Mouse (Mus musculus) hindbrain, embryonic 11.5 days (tissue): Measurements from ENCODE around the gene Irgm2. TPM values are rescaled to one million over a fixed set of nuclear protein-coding genes. Genes with fewer than 3 reads are reported as not detected.
A peak's percentile ranks its signal among the peaks of the same experiment; 100 is the strongest.
"Not testable (repeated sequence)": the region's sequence is repeated elsewhere in the genome, so short reads cannot be mapped to it uniquely, and the experiment has no call there.

Experiments
- ATAC-seq: fragments of 200-750 bp; cut with Nextera tagmentation; 2 replicates; pipeline ENCODE4 v1.8.0; 2017; ENCODE audit warnings: mild to moderate bottlenecking, moderate TSS enrichment, moderate library complexity; ENCODE audit not compliant: low FRiP score
- DNase-seq: peaks from one replicate; pipeline ENCODE4 v3.0.0-alpha.2; 2015; ENCODE audit warnings: low spot score
- H3K27ac ChIP-seq: fragments of 300-500 bp; sonication (generic); 2 replicates; pipeline ENCODE4 v1.5.1; 2014; ENCODE audit warnings: mild to moderate bottlenecking, low read depth, low read length
- H3K27me3 ChIP-seq: fragments of 300-500 bp; sonication (generic); 2 replicates; pipeline ENCODE4 v1.6.1; 2014; ENCODE audit warnings: mild to moderate bottlenecking, low read length, moderate library complexity, mixed read lengths; ENCODE audit not compliant: control insufficient read depth, insufficient read depth
- H3K36me3 ChIP-seq: fragments of 300-500 bp; sonication (generic); 2 replicates; pipeline ENCODE4 v1.6.1; 2014; ENCODE audit warnings: mild to moderate bottlenecking, low read length, moderate library complexity, mixed read lengths; ENCODE audit not compliant: control insufficient read depth, insufficient read depth
- H3K4me1 ChIP-seq: fragments of 300-500 bp; sonication (generic); replicated peaks from 2 replicates; pipeline ENCODE4 v1.6.1; 2014; ENCODE audit warnings: low read length, mixed read lengths; ENCODE audit not compliant: control insufficient read depth, insufficient read depth
- H3K4me2 ChIP-seq: fragments of 300-500 bp; sonication (generic); replicated peaks from 2 replicates; pipeline ENCODE4 v1.6.1; 2014; ENCODE audit warnings: mild to moderate bottlenecking, low read depth, low read length
- H3K4me3 ChIP-seq: fragments of 300-500 bp; sonication (generic); 2 replicates; pipeline ENCODE4 v1.5.1; 2014; ENCODE audit warnings: low read depth, low read length
- H3K9ac ChIP-seq: fragments of 300-500 bp; sonication (generic); 2 replicates; pipeline ENCODE4 v1.6.1; 2014; ENCODE audit warnings: low read depth, low read length
- H3K9me3 ChIP-seq: fragments of 300-500 bp; sonication (generic); 2 replicates; pipeline ENCODE4 v1.6.1; 2016; ENCODE audit warnings: low read length; ENCODE audit not compliant: control insufficient read depth
- WGBS: fragments of 180-500 bp; shearing (Covaris S2); extraction: QIAGEN DNeasy Blood & Tissue Kit; methylation state at CpG from one replicate; pipeline ENCODE4 v1.1.7; 2014; 5-methylcytosine and 5-hydroxymethylcytosine counted together
- polyA plus RNA-seq: library from polyadenylated mRNA; unstranded; fragments of >200 nt; fragmentation: Nextera tagmentation; extraction: Ambion mirVana; gene quantifications from 2 replicates; pipeline ENCODE4 v1.2.1, GENCODE M21; 2014

The Irgm2 gene
- polyA plus RNA-seq, 1 experiment from 2014 or later, result 1.3 TPM

- no peaks in the 10 kb centered on the region for H3K4me1 ChIP-seq
- ATAC-seq, result no peak
- H3K27me3 ChIP-seq, result no peaks in the 10 kb centered on the region
- no peaks in the 10 kb centered on the region for H3K9me3 ChIP-seq
- no peak for DNase-seq
- no peak overlapping the region for H3K4me2 ChIP-seq
- H3K27ac ChIP-seq, result no peak overlapping the region
- H3K4me3 ChIP-seq, result no peak overlapping the region
- WGBS, result 88% methylated on average over 12 of the region's 12 CpGs
- no peak overlapping the region for H3K9ac ChIP-seq
- H3K36me3 ChIP-seq, result no peaks in the 10 kb centered on the region
Observed at GRCm38 (mm10) chr11:58201052-58201451, 1.6 kb downstream of the Irgm2 start.

DNA sequence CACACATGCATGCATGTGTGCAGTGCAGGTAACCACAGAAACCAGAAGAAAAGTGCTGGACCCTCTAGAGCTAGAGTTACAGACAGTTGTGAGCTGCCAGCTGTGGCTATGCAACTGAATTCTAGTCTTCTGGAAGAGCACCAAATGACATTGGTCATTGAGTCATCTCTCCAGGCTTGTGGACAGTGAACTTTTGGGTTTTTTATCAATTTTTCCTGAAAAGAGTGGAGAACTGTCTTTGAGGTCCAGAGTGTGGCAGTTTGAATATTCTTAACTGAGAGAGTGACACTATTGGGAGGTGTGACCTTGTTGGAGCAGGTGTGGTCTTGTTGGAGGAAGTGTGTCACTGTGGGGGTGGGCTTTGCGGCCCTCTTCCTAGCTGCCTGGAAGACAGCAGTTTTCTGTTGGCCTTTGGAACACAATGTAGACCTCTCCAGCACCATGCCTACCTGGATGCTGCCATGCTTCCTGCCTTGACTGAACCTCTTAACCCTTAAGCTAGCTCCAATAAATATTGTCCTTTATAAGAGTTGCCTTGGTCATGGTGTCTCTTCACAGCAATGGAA is 11.0 kb downstream of the Irgm2 start:
- no peak for DNase-seq
- no peaks in the 10 kb centered on the region for H3K27me3 ChIP-seq
- no peaks in the 10 kb centered on the region for H3K9me3 ChIP-seq
- 78% methylated on average over 1 of the region's 1 CpGs for WGBS
- H3K36me3 ChIP-seq, result no peaks in the 10 kb centered on the region
- no peak overlapping the region for H3K4me2 ChIP-seq
- no peaks in the 10 kb centered on the region for H3K4me1 ChIP-seq
- H3K4me3 ChIP-seq, result no peak overlapping the region
- no peak overlapping the region for H3K27ac ChIP-seq
- H3K9ac ChIP-seq, result no peak overlapping the region
- no peak for ATAC-seq

DNA sequence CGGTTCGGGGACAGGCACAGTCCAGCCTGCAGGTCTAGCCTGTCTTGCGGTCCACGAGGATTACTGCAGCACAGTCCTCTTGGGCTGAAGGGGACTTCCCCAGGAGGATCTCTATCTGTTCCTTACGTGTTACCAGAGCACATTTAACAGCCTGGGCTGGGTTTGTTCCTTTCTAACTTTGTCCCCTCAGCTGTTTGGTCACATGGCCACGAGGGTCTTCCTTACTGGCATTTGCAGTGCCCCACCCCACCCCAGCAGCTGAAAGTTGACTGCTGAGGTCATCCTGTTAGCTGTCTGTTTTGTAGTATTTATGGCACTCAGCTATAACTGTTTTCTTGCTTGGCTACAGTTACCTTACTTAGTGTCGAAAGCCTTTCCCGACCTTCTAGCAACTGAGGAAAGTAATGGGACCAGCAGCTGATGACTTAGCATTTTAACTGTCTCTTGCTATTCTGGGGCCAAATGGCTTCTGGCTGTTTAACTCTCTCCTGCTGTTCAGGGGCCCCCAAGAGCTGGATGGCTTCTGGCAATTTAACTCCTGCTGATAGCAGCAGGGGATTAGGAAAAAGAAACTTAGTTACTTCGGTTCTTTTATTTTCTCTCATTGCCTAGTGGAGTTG is 11.8 kb downstream of the Irgm2 start:
- ATAC-seq, result no peak
- Histone ChIP-seq H3K9ac (no peak overlapping the region), H3K9me3 (no peaks in the 10 kb centered on the region), H3K27me3 (no peaks in the 10 kb centered on the region), H3K4me2 (no peak overlapping the region), H3K4me1 (no peaks in the 10 kb centered on the region), H3K36me3 (no peaks in the 10 kb centered on the region), H3K4me3 (no peak overlapping the region), H3K27ac (no peak overlapping the region)
- no peak for DNase-seq
- 28% methylated on average over 9 of the region's 9 CpGs for WGBS

- WGBS, result 17% methylated on average over 2 of the region's 2 CpGs
- Histone ChIP-seq H3K36me3 (no peaks in the 10 kb centered on the region), H3K4me3 (no peak overlapping the region), H3K4me1 (no peaks in the 10 kb centered on the region), H3K4me2 (no peak overlapping the region), H3K9me3 (no peaks in the 10 kb centered on the region), H3K9ac (no peak overlapping the region), H3K27ac (no peak overlapping the region), H3K27me3 (no peaks in the 10 kb centered on the region)
- ATAC-seq (no peak), DNase-seq (no peak)
Observed at GRCm38 (mm10) chr11:58211682-58212067, 12.3 kb downstream of the Irgm2 start.

GRCm38 (mm10) chr11:58213673-58214342 is 14.4 kb downstream of the Irgm2 start:
- H3K27ac ChIP-seq, result no peak overlapping the region
- H3K4me2 ChIP-seq, result no peak overlapping the region
- no peaks in the 10 kb centered on the region for H3K4me1 ChIP-seq
- WGBS, result 84% methylated on average over 7 of the region's 7 CpGs
- H3K9ac ChIP-seq, result no peak overlapping the region
- H3K4me3 ChIP-seq, result no peak overlapping the region
- no peaks in the 10 kb centered on the region for H3K36me3 ChIP-seq
- no peak for ATAC-seq
- no peaks in the 10 kb centered on the region for H3K9me3 ChIP-seq
- H3K27me3 ChIP-seq, result no peaks in the 10 kb centered on the region
- DNase-seq, result no peak

DNA sequence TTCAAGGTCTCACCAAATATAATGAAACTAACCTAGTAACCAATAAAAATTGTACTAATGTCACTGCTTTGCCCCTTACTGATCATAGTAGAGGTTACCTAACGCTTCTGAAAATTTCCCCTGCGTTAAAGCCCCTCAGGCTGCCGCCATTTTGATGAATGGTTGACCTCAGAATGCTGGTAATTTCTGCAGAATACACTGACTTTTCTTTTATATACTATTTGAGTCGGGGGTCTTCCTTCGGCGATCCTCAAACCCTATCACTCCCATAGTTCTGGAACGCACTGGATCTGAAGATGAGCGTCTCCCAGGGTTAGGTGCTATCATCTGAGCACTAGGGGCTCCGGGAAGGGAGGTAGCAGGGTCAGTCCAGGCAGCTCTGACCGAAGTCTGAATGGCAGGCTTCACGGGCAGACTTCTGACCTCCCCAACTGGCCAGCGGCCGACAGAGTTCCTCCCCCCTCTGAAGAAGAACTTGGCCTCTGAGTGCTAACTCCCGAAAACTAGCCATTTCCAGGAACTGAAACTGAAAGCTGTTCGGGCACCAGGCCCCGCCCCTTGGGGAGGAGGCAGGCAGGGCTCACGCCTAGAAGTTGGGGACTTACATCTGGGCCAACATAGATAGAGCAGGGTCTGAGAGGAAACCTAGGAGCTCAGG is 15.1 kb downstream of the Irgm2 start:
- peak; percentile 43 for DNase-seq
- 43% methylated on average over 17 of the region's 17 CpGs for WGBS
- Histone ChIP-seq H3K27ac (no peak overlapping the region), H3K4me3 (no peak overlapping the region), H3K4me2 (peak overlapping the region; percentile 26), H3K36me3 (no peaks in the 10 kb centered on the region), H3K9ac (no peak overlapping the region), H3K4me1 (no peaks in the 10 kb centered on the region), H3K9me3 (no peaks in the 10 kb centered on the region), H3K27me3 (no peaks in the 10 kb centered on the region)
- no peak for ATAC-seq

GRCm38 (mm10) chr11:58215049-58215430 is 15.6 kb downstream of the Irgm2 start:
- H3K27ac ChIP-seq, DNase-seq, ATAC-seq, H3K36me3 ChIP-seq, H3K4me2 ChIP-seq, H3K4me1 ChIP-seq, H3K9me3 ChIP-seq, H3K9ac ChIP-seq, H3K27me3 ChIP-seq, H3K4me3 ChIP-seq: not testable (repeated sequence)
- 44% methylated on average over 1 of the region's 3 CpGs for WGBS

- ATAC-seq, result no peak
- no peaks in the 10 kb centered on the region for H3K9me3 ChIP-seq
- no peaks in the 10 kb centered on the region for H3K36me3 ChIP-seq
- no peak overlapping the region for H3K4me3 ChIP-seq
- 88% methylated on average over 5 of the region's 5 CpGs for WGBS
- no peak for DNase-seq
- no peak overlapping the region for H3K27ac ChIP-seq
- H3K27me3 ChIP-seq, result no peaks in the 10 kb centered on the region
- H3K9ac ChIP-seq, result no peak overlapping the region
- H3K4me2 ChIP-seq, result no peak overlapping the region
- no peaks in the 10 kb centered on the region for H3K4me1 ChIP-seq
Observed at GRCm38 (mm10) chr11:58215814-58216213, 16.4 kb downstream of the Irgm2 start.
